Mouse (Mus musculus): ENCODE measurements around the gene 1190002N15Rik.

GRCm38 (mm10) chr9:94571802-94572201 lies 33.9 kb upstream of the 1190002N15Rik start:
- TF ChIP-seq POLR2A (IDR thresholded peaks at IDR 0.05; ENCODE audit: low read depth, low read length) (no peak), CTCF (conservative IDR thresholded peaks at IDR 0.05 in 1 of 2, IDR thresholded peaks at IDR 0.05 in 1 of 2; ENCODE audit: low read depth in 2 of 2, low read length in 2 of 2) (no peak), ZMIZ1 (IDR thresholded peaks at IDR 0.05; ENCODE audit: low read depth, low read length) (no peak), POLR2AphosphoS2 (IDR thresholded peaks at IDR 0.05; ENCODE audit: low read depth, low read length) (no peak), ELF1 (IDR thresholded peaks at IDR 0.05; ENCODE audit: low read depth, low read length) (no peak), HCFC1 (IDR thresholded peaks at IDR 0.05; ENCODE audit: low read depth, low read length) (no peak), EP300 (IDR thresholded peaks at IDR 0.05; ENCODE audit: low read length) (no peak), PAX5 (IDR thresholded peaks at IDR 0.05; ENCODE audit: low read length) (no peak), MAX (IDR thresholded peaks at IDR 0.05; ENCODE audit: low read length) (no peak)
